Mouse (Mus musculus): ENCODE data around the gene Olfr103.

The Olfr103 gene

DNA sequence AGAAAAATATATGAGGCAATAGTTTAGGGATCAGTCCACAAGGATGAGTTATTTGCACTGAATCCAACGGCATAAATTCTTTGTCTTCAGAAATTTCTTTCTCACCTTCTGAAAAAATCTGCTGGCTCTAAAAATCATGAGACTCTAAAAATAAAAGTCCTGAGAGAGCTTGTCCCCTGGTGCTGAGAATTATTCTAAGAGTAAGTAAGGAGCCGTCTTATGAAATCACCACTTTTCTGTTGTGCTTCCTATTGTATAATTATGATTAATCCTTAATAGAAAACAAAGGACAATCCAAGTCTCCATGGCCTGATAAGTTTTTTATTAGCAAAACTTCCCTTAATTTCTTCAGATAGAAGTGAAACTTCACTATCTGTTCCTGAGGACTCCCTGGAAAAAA is at the start of gene Olfr103:
Olfr103 (minus strand) TSS at position 101 of the 400 bp plus-strand sequence.
- no peak for DNase-seq (ENCODE audit: low spot score)

DNA sequence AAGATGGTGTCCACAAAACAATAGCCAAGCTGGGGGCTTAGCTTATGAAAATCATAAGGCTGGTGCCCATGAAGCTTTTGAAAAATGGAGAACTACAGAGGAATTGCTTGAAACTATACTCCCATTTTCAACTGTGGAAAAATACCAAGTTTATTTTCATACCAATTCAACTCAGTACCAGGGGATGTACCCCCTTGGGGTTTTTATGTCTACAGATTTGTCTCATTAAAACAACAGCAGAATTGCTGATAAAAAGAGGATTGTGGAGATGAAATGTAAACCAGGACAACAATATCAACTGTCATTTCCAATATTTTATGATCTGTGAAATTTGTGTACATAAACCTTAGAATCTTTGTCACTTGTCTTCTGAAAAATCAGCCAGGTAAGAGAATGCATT is 39.2 kb upstream of the Olfr103 start, which contains the start of gene Olfr105-ps:
Olfr105-ps (plus strand) TSS at position 301 of the 400 bp plus-strand sequence.
- no peak for DNase-seq (ENCODE audit: low spot score)

DNA sequence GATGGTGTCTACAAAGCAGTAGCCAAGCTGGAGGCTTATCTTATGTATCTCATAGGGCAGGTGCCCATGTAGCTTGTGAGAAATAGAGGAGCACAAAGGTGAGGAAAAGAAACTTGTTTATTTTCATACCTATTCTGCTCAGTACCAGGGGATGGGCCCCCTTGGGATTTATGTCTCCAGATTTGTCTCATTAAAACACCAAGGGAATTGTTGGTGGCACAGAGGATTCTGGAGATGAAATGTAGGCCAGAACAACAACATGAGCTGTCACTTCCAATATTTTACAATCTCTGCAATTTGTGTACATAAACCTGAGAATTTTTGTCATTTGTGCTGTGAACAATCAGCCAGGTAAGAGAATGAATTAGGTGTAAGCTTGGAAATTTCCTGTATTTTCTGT is 19.8 kb upstream of the Olfr103 start, which contains the start of gene Olfr104-ps:
Olfr104-ps (plus strand) TSS at position 301 of the 400 bp plus-strand sequence.
- no peak for DNase-seq (ENCODE audit: low spot score)

DNA sequence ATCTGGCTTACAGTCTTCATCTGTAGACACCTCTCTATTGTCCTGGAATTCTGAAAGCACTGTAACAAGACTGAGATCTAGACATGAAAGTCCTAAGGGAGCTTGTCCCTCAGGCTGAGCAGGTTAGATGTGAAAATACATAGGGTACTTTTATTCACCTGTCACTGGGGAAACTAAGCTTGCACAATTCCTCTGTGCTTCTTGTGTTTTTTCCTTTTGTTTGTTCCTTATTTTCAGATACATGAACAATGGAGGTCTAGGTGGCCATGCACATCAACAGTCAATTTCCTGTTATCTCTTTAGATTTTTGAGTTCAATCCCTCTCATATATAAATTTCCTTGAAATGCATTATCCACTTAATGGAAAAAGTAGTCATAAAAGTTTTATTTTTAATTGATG is 22.5 kb downstream of the Olfr103 start, which contains the start of gene Olfr102:
Olfr102 (minus strand) TSS at position 101 of the 400 bp plus-strand sequence.
- DNase-seq (ENCODE audit: low spot score) = no peak

DNA sequence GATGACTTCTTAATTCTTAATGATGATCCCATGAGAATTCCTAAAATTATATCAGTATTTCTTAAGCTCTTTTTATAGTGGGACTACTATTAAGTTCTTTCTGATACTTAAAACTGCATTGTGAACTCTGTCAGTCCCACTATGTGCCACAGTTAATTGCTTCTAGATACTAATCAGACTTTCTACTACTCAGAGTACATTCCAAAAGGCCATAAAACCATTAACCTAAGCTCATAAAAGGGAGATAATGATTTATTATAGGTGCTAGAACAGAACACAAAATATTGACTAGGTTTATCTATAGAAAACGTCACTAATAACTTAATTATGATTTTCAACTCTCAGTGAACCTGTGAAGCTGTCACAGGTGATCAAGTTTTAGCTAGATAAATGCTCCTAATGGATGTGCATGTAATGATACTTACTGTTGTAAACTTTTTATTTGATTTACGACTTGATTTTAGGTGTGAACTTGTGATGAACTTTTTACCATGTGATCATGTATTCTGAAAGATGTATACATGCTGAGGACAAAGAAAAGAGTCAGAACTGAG is 29.3 kb downstream of the Olfr103 start:
- DNase-seq (ENCODE audit: low spot score) = no peak

DNA sequence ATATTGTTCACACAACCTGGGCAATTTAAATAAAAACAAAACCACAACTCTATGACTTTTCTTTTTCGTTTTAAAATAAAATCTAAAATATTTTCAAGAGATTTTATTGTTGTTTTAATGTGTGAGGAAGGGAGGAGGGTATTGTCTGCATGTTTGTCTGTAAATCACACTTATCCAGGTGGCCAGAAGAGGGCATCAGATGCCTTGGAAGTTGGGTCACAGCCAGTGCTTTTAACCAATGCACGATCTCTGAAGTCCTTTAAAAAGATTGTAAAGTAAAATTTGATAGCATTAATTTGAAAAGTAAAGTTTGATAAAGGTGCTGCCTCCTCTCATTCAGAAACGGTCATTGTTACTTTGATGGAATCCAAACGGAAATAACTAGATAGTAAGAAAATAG is 31.0 kb downstream of the Olfr103 start:
- no peak for DNase-seq (ENCODE audit: low spot score)

DNA sequence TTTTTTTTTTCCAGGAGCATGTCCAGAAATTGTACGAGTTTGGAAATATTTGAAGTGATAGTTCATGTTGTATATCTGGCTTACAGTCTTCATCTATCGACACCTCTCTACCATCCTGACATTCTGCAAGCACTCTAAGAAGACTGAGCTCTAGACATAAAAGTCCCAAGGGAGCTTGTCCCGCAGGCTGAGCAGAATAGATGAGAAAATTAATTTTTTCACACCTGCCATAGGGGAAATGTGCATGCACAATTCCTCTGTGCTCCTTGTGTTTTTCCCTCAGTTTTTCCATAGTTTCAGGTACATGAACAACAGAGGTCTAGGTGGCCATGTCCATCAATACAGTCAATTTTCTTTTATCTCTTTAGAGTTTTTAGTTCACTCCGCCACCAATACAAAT is 35.3 kb downstream of the Olfr103 start, which contains the start of gene Olfr101:
Olfr101 (minus strand) TSS at position 101 of the 400 bp plus-strand sequence.
- DNase-seq (ENCODE audit: low spot score) = no peak

Measured in urinary bladder, postnatal 25 days (tissue).